Mouse (Mus musculus): ENCODE data around the gene Lyst. TPM values are rescaled to one million over a fixed set of nuclear protein-coding genes. Genes with fewer than 3 reads are reported as not detected.

Gene Lyst
- total RNA-seq, 2 experiments from 2014 or later = 69.9 to 90.0 TPM

GRCm38 (mm10) chr13:13572941-13573340 is 17.3 kb upstream of the Lyst start:
- no peak for ATAC-seq (replicated peaks; ENCODE audit: poor library complexity, severe bottlenecking)

GRCm38 (mm10) chr13:13573572-13574257 is 16.5 kb upstream of the Lyst start:
- peak; percentile 21; the same call in 1 of the 2 replicates for ATAC-seq (replicated peaks; ENCODE audit: poor library complexity, severe bottlenecking)

- no peak for ATAC-seq (replicated peaks; ENCODE audit: poor library complexity, severe bottlenecking)
Observed at GRCm38 (mm10) chr13:13574258-13574870, 15.8 kb upstream of the Lyst start.

GRCm38 (mm10) chr13:13575106-13575505 is 15.1 kb upstream of the Lyst start:
- no peak for ATAC-seq (replicated peaks; ENCODE audit: poor library complexity, severe bottlenecking)

GRCm38 (mm10) chr13:13576469-13577205 is 13.6 kb upstream of the Lyst start:
- peak; percentile 38; the same call in 1 of the 2 replicates for ATAC-seq (replicated peaks; ENCODE audit: poor library complexity, severe bottlenecking)

GRCm38 (mm10) chr13:13581988-13582387 is 8.2 kb upstream of the Lyst start:
- peak; percentile 73 for ATAC-seq (replicated peaks; ENCODE audit: poor library complexity, severe bottlenecking)

GRCm38 (mm10) chr13:13583473-13583872 is 6.7 kb upstream of the Lyst start:
- no peak for ATAC-seq (replicated peaks; ENCODE audit: poor library complexity, severe bottlenecking)

- ATAC-seq (replicated peaks; ENCODE audit: poor library complexity, severe bottlenecking) = no peak
Observed at GRCm38 (mm10) chr13:13587653-13588184, 2.5 kb upstream of the Lyst start.

GRCm38 (mm10) chr13:13588518-13588917 is 1.7 kb upstream of the Lyst start:
- no peak for ATAC-seq (replicated peaks; ENCODE audit: poor library complexity, severe bottlenecking)

GRCm38 (mm10) chr13:13589032-13589431 is 1.2 kb upstream of the Lyst start:
- ATAC-seq (replicated peaks; ENCODE audit: poor library complexity, severe bottlenecking) = no peak

- ATAC-seq (replicated peaks; ENCODE audit: poor library complexity, severe bottlenecking) = peak; percentile 47
Observed at GRCm38 (mm10) chr13:13591892-13592291, 1.7 kb downstream of the Lyst start.

GRCm38 (mm10) chr13:13596424-13597044 is 6.3 kb downstream of the Lyst start:
- ATAC-seq (replicated peaks; ENCODE audit: poor library complexity, severe bottlenecking) = no peak

- ATAC-seq (replicated peaks; ENCODE audit: poor library complexity, severe bottlenecking) = no peak
Observed at GRCm38 (mm10) chr13:13597896-13598295, 7.7 kb downstream of the Lyst start.

GRCm38 (mm10) chr13:13601407-13601806 is 11.2 kb downstream of the Lyst start:
- no peak for ATAC-seq (replicated peaks; ENCODE audit: poor library complexity, severe bottlenecking)

GRCm38 (mm10) chr13:13606149-13606548 is 16.0 kb downstream of the Lyst start:
- no peak for ATAC-seq (replicated peaks; ENCODE audit: poor library complexity, severe bottlenecking)

- no peak for ATAC-seq (replicated peaks; ENCODE audit: poor library complexity, severe bottlenecking)
Observed at GRCm38 (mm10) chr13:13608311-13608710, 18.1 kb downstream of the Lyst start.

- no peak for ATAC-seq (replicated peaks; ENCODE audit: poor library complexity, severe bottlenecking)
Observed at GRCm38 (mm10) chr13:13609655-13610054, 19.5 kb downstream of the Lyst start.

GRCm38 (mm10) chr13:13612882-13613281 is 22.7 kb downstream of the Lyst start:
- peak; percentile 84 for ATAC-seq (replicated peaks; ENCODE audit: poor library complexity, severe bottlenecking)

GRCm38 (mm10) chr13:13614235-13614634 is 24.0 kb downstream of the Lyst start:
- no peak for ATAC-seq (replicated peaks; ENCODE audit: poor library complexity, severe bottlenecking)

GRCm38 (mm10) chr13:13621456-13621855 is 31.3 kb downstream of the Lyst start:
- ATAC-seq (replicated peaks; ENCODE audit: poor library complexity, severe bottlenecking) = no peak

GRCm38 (mm10) chr13:13622565-13622964 is 32.4 kb downstream of the Lyst start:
- ATAC-seq (replicated peaks; ENCODE audit: poor library complexity, severe bottlenecking) = no peak

All from granulocyte monocyte progenitor cell, adult 5-6 weeks (primary cell).